Mouse (Mus musculus): ENCODE data around the gene Prkcsh. TPM values are rescaled to one million over a fixed set of nuclear protein-coding genes. Genes with fewer than 3 reads are reported as not detected.
A peak's percentile ranks its signal among the peaks of the same experiment; 100 is the strongest.

Gene Prkcsh
- polyA plus RNA-seq, 1 experiment from 2014 or later: 70.1 TPM

DNA sequence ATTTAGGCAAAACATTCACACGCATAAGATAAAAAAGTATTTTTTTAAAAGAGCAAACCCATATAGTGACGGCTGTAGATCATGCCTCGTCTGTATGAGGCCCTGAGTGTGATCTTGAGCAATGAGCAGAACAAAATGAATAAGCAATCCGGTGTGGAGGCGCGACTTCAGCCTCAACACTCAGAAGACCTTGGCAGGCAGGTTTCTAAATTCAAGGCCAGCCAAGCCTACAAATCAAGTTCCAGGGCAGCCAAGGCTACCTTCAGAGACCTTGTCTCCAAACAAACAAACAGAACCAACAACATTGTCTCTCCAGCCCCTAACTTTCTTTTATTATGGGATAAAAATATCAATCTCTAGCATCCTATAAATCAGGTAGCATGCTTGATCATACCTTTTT, 2.3 kb upstream of the Prkcsh start:
- Histone ChIP-seq H3K27ac (no peak overlapping the region), H3K27me3 (ENCODE audit: control insufficient read depth, insufficient read depth, low read length) (no peaks in the 10 kb centered on the region), H3K4me2 (replicated peaks) (no peak overlapping the region), H3K4me3 (replicated peaks; ENCODE audit: low read length) (no peak overlapping the region), H3K9ac (no peak overlapping the region), H3K4me1 (replicated peaks; ENCODE audit: control insufficient read depth, insufficient read depth, low read length) (peaks cover 21% of the 10 kb centered on the region), H3K9me3 (ENCODE audit: control insufficient read depth, low read length) (no peaks in the 10 kb centered on the region), H3K36me3 (replicated peaks; ENCODE audit: control insufficient read depth, insufficient read depth) (peaks cover 12% of the 10 kb centered on the region)
- ATAC-seq (ENCODE audit: low FRiP score) (no peak), DNase-seq (ENCODE audit: low spot score) (no peak)
- WGBS: 94% methylated on average over 6 of the region's 6 CpGs

DNA sequence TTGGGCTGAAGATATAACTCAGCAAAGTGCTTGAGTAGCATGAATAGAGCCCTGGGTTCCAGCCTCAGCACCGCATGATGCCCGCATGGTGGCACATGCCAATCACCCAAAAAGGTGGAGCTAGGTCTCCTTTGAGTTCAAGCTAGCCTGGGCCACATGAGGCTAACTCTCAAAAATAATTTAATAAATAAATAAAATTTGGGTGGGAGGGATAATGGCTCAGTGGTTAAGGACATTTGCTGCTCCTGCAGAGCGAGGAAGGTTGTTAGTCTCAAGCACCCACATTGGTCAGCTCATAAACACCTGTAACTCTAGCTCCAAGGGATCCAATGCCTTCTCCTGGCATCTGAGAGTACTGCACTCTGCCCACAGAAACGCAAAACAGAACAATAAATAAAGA, 973 bp upstream of the Prkcsh start:
- H3K9ac ChIP-seq: no peak overlapping the region
- WGBS: 83% methylated on average over 4 of the region's 4 CpGs
- peaks cover 24% of the 10 kb centered on the region for H3K36me3 ChIP-seq (replicated peaks; ENCODE audit: control insufficient read depth, insufficient read depth)
- DNase-seq (ENCODE audit: low spot score) (no peak), ATAC-seq (ENCODE audit: low FRiP score) (no peak)
- peak overlapping the region; percentile 56 for H3K4me2 ChIP-seq (replicated peaks)
- H3K9me3 ChIP-seq (ENCODE audit: control insufficient read depth, low read length): no peaks in the 10 kb centered on the region
- no peak overlapping the region for H3K4me3 ChIP-seq (replicated peaks; ENCODE audit: low read length)
- no peaks in the 10 kb centered on the region for H3K27me3 ChIP-seq (ENCODE audit: control insufficient read depth, insufficient read depth, low read length)
- peaks cover 21% of the 10 kb centered on the region for H3K4me1 ChIP-seq (replicated peaks; ENCODE audit: control insufficient read depth, insufficient read depth, low read length)
- H3K27ac ChIP-seq: no peak overlapping the region

DNA sequence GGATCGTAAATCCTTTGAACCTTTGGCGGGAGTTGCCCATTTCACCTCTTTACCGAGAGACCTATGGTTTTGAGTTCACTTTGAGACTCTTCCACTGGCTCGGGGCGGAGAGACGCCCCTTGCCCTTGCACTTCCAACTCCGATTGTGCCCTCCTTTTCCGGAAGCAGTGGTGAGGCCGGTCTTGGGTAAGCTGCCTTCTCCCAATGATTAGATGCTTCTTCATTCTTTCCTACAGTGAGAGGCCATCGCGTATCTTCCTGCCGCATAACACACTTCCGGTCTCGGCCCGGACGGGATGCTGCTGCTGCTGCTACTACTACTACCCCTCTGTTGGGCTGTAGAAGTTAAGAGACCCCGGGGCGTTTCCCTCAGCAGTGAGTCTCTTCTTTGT, 553 bp downstream of the Prkcsh start:
- peak overlapping the region; percentile 77 for H3K9ac ChIP-seq
- ATAC-seq (ENCODE audit: low FRiP score) (no peak; the same call in 1 of the 2 replicates), DNase-seq (ENCODE audit: low spot score) (peak; percentile 51)
- H3K9me3 ChIP-seq (ENCODE audit: control insufficient read depth, low read length): no peaks in the 10 kb centered on the region
- peak overlapping the region; percentile 71 for H3K4me3 ChIP-seq (replicated peaks; ENCODE audit: low read length)
- peaks cover 39% of the 10 kb centered on the region for H3K36me3 ChIP-seq (replicated peaks; ENCODE audit: control insufficient read depth, insufficient read depth)
- H3K4me1 ChIP-seq (replicated peaks; ENCODE audit: control insufficient read depth, insufficient read depth, low read length): peaks cover 21% of the 10 kb centered on the region
- peak overlapping the region; percentile 80 for H3K4me2 ChIP-seq (replicated peaks)
- WGBS: under 1% methylated on average over 18 of the region's 18 CpGs
- no peaks in the 10 kb centered on the region for H3K27me3 ChIP-seq (ENCODE audit: control insufficient read depth, insufficient read depth, low read length)
- peak overlapping the region; percentile 84 for H3K27ac ChIP-seq

DNA sequence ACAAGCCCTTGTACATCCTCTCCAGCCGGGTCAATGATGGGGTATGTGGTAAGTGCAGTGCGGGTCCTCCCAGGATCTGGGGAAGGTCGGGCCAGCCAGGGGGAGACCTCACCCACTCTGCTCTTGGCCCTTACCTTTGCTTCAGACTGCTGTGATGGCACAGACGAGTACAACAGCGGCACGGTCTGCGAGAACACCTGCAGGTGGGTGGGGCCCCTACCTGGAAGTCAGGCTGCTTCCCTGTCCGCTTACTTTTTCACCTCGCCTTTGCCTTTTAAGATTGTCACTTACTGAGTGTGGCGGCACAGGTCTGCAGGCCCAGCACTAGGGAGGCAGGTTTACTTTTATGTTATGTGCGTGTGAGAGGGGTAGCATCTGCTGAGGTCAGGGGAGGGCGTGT, 1.9 kb downstream of the Prkcsh start:
- Histone ChIP-seq H3K27ac (no peak overlapping the region), H3K4me1 (replicated peaks; ENCODE audit: control insufficient read depth, insufficient read depth, low read length) (peaks cover 21% of the 10 kb centered on the region), H3K36me3 (replicated peaks; ENCODE audit: control insufficient read depth, insufficient read depth) (peaks cover 53% of the 10 kb centered on the region), H3K4me2 (replicated peaks) (no peak overlapping the region), H3K9ac (no peak overlapping the region), H3K9me3 (ENCODE audit: control insufficient read depth, low read length) (no peaks in the 10 kb centered on the region), H3K4me3 (replicated peaks; ENCODE audit: low read length) (0 out of 2 replicates have a peak overlapping the region, but pooled peaks have one; percentile 71), H3K27me3 (ENCODE audit: control insufficient read depth, insufficient read depth, low read length) (no peaks in the 10 kb centered on the region)
- DNase-seq (ENCODE audit: low spot score): no peak
- 92% methylated on average over 12 of the region's 12 CpGs for WGBS
- no peak for ATAC-seq (ENCODE audit: low FRiP score)

DNA sequence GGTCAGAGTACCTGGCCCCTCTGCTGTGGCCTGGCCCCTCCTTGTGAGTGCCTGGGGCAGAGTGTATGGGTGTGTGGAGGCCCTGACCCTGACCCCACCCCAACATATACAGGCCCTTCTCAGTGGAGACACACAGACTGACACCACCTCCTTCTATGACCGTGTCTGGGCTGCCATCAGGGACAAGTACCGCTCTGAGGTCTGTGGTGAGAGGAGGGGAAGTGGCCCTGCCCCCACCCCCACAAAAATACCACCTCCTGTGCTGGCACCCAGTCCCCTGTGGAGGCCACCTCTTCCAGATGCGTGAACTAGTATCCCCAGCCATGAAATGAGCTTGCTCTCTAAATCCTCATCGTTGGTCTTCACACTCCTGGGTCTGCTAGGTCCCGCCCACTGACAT, 8.4 kb downstream of the Prkcsh start:
- H3K27me3 ChIP-seq (ENCODE audit: control insufficient read depth, insufficient read depth, low read length): no peaks in the 10 kb centered on the region
- 91% methylated on average over 5 of the region's 5 CpGs for WGBS
- no peak overlapping the region for H3K4me3 ChIP-seq (replicated peaks; ENCODE audit: low read length)
- H3K9me3 ChIP-seq (ENCODE audit: control insufficient read depth, low read length): no peaks in the 10 kb centered on the region
- no peak overlapping the region for H3K27ac ChIP-seq
- H3K4me1 ChIP-seq (replicated peaks; ENCODE audit: control insufficient read depth, insufficient read depth, low read length): no peaks in the 10 kb centered on the region
- no peak overlapping the region for H3K4me2 ChIP-seq (replicated peaks)
- ATAC-seq (ENCODE audit: low FRiP score): peak; percentile 2; the same call in 1 of the 2 replicates
- no peak overlapping the region for H3K9ac ChIP-seq
- H3K36me3 ChIP-seq (replicated peaks; ENCODE audit: control insufficient read depth, insufficient read depth): peaks cover 95% of the 10 kb centered on the region
- no peak for DNase-seq (ENCODE audit: low spot score)

DNA sequence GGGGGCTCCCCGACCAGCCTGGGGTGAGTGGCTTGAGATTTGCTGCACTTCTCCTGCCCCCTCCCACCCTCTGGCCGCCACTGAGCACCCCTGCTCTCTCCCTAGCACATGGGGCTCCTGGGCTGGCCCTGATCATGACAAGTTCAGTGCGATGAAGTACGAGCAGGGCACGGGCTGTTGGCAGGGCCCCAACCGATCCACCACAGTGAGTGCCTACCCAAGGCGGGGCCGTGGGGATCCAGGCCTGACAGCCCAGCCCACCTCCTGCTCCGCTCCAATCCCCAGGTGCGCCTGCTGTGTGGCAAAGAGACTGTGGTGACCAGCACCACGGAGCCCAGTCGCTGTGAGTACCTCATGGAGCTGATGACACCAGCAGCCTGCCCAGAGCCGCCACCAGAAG, 10.1 kb downstream of the Prkcsh start:
- Histone ChIP-seq H3K4me1 (replicated peaks; ENCODE audit: control insufficient read depth, insufficient read depth, low read length) (no peaks in the 10 kb centered on the region), H3K4me3 (replicated peaks; ENCODE audit: low read length) (no peak overlapping the region), H3K9ac (no peak overlapping the region), H3K27me3 (ENCODE audit: control insufficient read depth, insufficient read depth, low read length) (no peaks in the 10 kb centered on the region), H3K36me3 (replicated peaks; ENCODE audit: control insufficient read depth, insufficient read depth) (peaks cover 93% of the 10 kb centered on the region), H3K4me2 (replicated peaks) (no peak overlapping the region), H3K27ac (no peak overlapping the region), H3K9me3 (ENCODE audit: control insufficient read depth, low read length) (no peaks in the 10 kb centered on the region)
- WGBS: 91% methylated on average over 13 of the region's 13 CpGs
- ATAC-seq (ENCODE audit: low FRiP score) (no peak; the same call in 1 of the 2 replicates), DNase-seq (ENCODE audit: low spot score) (no peak)

DNA sequence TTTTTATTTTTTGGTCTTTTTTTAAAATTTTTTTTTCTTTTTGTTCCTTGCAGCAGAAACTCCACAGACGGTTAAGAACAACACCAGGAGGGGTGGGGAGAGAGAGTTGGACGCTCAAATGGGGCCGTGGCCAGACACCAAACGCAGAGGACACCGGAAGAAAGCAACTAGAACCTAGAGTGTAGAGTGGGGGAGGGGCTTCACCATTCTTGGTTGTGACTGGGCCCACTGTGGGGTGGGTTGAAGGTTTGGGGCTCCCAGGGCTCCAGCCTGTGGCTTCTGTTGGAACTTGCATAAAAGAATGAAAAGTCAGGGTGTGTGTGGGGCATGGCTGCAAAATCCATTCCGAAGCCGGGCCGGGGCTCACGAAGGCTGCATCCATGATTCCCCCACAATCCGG, 13.6 kb downstream of the Prkcsh start:
- H3K9ac ChIP-seq: no peak overlapping the region
- no peaks in the 10 kb centered on the region for H3K27me3 ChIP-seq (ENCODE audit: control insufficient read depth, insufficient read depth, low read length)
- H3K27ac ChIP-seq: no peak overlapping the region
- no peak for ATAC-seq (ENCODE audit: low FRiP score)
- H3K9me3 ChIP-seq (ENCODE audit: control insufficient read depth, low read length): no peaks in the 10 kb centered on the region
- H3K4me3 ChIP-seq (replicated peaks; ENCODE audit: low read length): no peak overlapping the region
- DNase-seq (ENCODE audit: low spot score): no peak
- H3K36me3 ChIP-seq (replicated peaks; ENCODE audit: control insufficient read depth, insufficient read depth): peaks cover 79% of the 10 kb centered on the region
- H3K4me1 ChIP-seq (replicated peaks; ENCODE audit: control insufficient read depth, insufficient read depth, low read length): no peaks in the 10 kb centered on the region
- H3K4me2 ChIP-seq (replicated peaks): no peak overlapping the region
- 70% methylated on average over 10 of the region's 10 CpGs for WGBS

DNA sequence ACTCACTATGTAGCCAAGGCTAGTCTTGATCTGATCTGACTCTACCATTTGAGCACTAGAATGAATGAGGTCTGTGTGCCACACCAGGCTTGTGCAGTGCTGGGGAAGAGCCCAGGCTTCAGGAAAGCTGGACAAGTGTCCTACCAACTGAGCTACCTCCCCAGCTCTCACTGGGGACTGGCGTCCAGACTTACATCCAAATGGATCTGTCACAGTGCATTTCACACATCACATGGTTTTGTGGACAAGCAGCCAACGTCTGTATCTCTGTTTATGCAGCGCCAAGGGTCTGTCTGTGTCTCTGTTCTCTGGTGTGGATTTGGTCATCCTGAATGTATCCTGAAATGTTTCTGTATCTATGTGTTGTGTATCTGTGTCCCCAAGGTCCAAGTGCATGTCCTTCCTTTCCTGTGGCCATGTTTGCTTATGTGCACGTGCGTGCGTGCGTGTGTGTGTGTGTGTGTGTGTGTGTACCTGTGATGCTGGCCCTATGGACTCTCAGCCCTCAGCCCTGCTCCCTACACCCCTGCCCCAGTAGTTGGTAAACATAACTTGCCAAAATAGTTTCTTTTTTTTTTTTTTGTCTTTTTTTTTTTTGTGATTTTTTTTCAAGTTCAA, 14.7 kb downstream of the Prkcsh start:
- Histone ChIP-seq H3K4me3 (replicated peaks; ENCODE audit: low read length) (no peak overlapping the region), H3K9me3 (ENCODE audit: control insufficient read depth, low read length) (no peaks in the 10 kb centered on the region), H3K27ac (no peak overlapping the region), H3K4me2 (replicated peaks) (no peak overlapping the region), H3K4me1 (replicated peaks; ENCODE audit: control insufficient read depth, insufficient read depth, low read length) (no peaks in the 10 kb centered on the region), H3K36me3 (replicated peaks; ENCODE audit: control insufficient read depth, insufficient read depth) (peaks cover 72% of the 10 kb centered on the region), H3K9ac (no peak overlapping the region), H3K27me3 (ENCODE audit: control insufficient read depth, insufficient read depth, low read length) (no peaks in the 10 kb centered on the region)
- no peak for DNase-seq (ENCODE audit: low spot score)
- no peak for ATAC-seq (ENCODE audit: low FRiP score)
- WGBS: 82% methylated on average over 7 of the region's 7 CpGs

DNA sequence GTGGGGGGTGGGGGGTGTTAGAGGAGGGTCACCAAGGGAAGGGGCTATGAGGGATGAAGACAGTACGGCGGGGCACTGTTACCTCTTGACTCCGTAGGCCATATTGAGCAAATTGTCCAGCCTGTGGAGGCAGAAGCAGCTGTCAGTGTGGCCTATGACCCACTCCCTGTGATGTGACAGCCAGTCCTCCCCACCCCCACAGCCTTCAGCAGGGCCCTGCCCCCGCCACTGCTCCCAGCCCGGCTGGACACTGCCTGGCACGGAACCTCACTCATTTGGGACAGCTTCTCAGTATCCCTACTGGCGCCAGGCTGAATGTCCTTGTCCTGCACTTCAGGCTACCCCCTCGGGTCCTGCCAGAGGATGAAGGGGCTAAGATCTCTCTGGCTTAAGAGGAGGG, 22.0 kb downstream of the Prkcsh start:
- H3K9ac ChIP-seq: no peak overlapping the region
- H3K4me3 ChIP-seq (replicated peaks; ENCODE audit: low read length): no peak overlapping the region
- no peaks in the 10 kb centered on the region for H3K27me3 ChIP-seq (ENCODE audit: control insufficient read depth, insufficient read depth, low read length)
- H3K36me3 ChIP-seq (replicated peaks; ENCODE audit: control insufficient read depth, insufficient read depth): peaks cover 70% of the 10 kb centered on the region
- no peak overlapping the region for H3K27ac ChIP-seq
- WGBS: 44% methylated on average over 8 of the region's 8 CpGs
- DNase-seq (ENCODE audit: low spot score): no peak
- no peaks in the 10 kb centered on the region for H3K9me3 ChIP-seq (ENCODE audit: control insufficient read depth, low read length)
- no peak for ATAC-seq (ENCODE audit: low FRiP score)
- no peak overlapping the region for H3K4me2 ChIP-seq (replicated peaks)
- H3K4me1 ChIP-seq (replicated peaks; ENCODE audit: control insufficient read depth, insufficient read depth, low read length): no peaks in the 10 kb centered on the region

DNA sequence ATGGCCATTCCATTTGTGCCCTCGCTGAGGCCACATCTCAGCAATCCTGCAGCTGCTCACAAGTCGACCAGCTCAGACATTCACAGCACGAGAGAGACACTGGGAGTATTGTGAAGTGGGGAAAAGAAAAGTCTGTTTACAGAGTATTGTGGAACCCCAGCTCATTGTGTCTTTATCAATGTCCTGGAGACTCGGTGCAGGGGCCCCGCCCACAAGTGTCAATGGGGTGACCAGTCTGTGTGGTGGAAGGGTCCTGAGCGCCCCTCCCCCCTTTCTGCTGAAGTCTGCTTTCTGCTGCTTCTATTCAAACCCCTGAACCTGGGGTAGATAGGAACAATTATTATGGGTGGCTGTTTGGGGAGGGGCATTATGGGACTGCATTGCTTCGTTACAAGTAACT, 25.9 kb downstream of the Prkcsh start:
- H3K27me3 ChIP-seq (ENCODE audit: control insufficient read depth, insufficient read depth, low read length): no peaks in the 10 kb centered on the region
- no peak for ATAC-seq (ENCODE audit: low FRiP score)
- no peak overlapping the region for H3K4me2 ChIP-seq (replicated peaks)
- WGBS: 19% methylated on average over 7 of the region's 7 CpGs
- no peak overlapping the region for H3K9ac ChIP-seq
- no peak overlapping the region for H3K27ac ChIP-seq
- no peaks in the 10 kb centered on the region for H3K4me1 ChIP-seq (replicated peaks; ENCODE audit: control insufficient read depth, insufficient read depth, low read length)
- H3K9me3 ChIP-seq (ENCODE audit: control insufficient read depth, low read length): no peaks in the 10 kb centered on the region
- H3K36me3 ChIP-seq (replicated peaks; ENCODE audit: control insufficient read depth, insufficient read depth): peaks cover 89% of the 10 kb centered on the region
- DNase-seq (ENCODE audit: low spot score): no peak
- H3K4me3 ChIP-seq (replicated peaks; ENCODE audit: low read length): no peak overlapping the region
